Mouse (Mus musculus) MEL (cell line): ENCODE results near the gene Chd9. TPM values are rescaled to one million over a fixed set of nuclear protein-coding genes. Genes with fewer than 3 reads are reported as not detected.

Source experiments
- DNase-seq: peaks from one replicate; pipeline ENCODE4 v3.0.0; 2011; ENCODE audit warnings: low read depth, low spot score
- H3K27ac ChIP-seq: 2 replicates; pipeline ENCODE4 v1.5.1; 2012; ENCODE audit warnings: low read depth, mild to moderate bottlenecking, control low read depth, low read length, moderate library complexity; ENCODE audit not compliant: control insufficient read depth
- H3K27me3 ChIP-seq, 2 experiments: fragments of 150-350 bp in 1 of 2; sonication (generic) in 1 of 2; 2 replicates each; pipeline ENCODE4 v1.6.1; 2012; ENCODE audit warnings: low read length in 2 of 2, mild to moderate bottlenecking in 2 of 2, improper control_type of control experiment in 1 of 2, moderate library complexity in 1 of 2; ENCODE audit not compliant: insufficient read depth in 2 of 2, control insufficient read depth in 1 of 2
- H3K36me3 ChIP-seq, 2 experiments: 2 replicates each; pipeline ENCODE4 v1.6.1; 2012 to 2014; ENCODE audit warnings: low read length in 2 of 2, improper control_type of control experiment in 1 of 2, inconsistent platforms in 1 of 2, mild to moderate bottlenecking in 1 of 2; ENCODE audit not compliant: insufficient read depth in 2 of 2, control insufficient read depth in 1 of 2
- H3K4me1 ChIP-seq, 2 experiments: fragments of 150-350 bp in 1 of 2; sonication (generic) in 1 of 2; 2 replicates each; pipeline ENCODE4 v1.6.1; 2012; ENCODE audit warnings: low read length in 2 of 2, improper control_type of control experiment in 1 of 2, mild to moderate bottlenecking in 1 of 2; ENCODE audit not compliant: insufficient read depth in 2 of 2, control insufficient read depth in 1 of 2
- H3K4me3 ChIP-seq, 2 experiments: fragments of 150-350 bp in 1 of 2; sonication (generic) in 1 of 2; 2 replicates each; pipeline ENCODE4 v1.5.1; 2012; ENCODE audit warnings: low read depth in 2 of 2, low read length in 2 of 2, mild to moderate bottlenecking in 2 of 2, moderate library complexity in 2 of 2, control low read depth in 1 of 2, improper control_type of control experiment in 1 of 2; ENCODE audit not compliant: control insufficient read depth in 1 of 2, insufficient read depth in 1 of 2
- H3K79me2 ChIP-seq: 2 replicates; pipeline ENCODE4 v1.6.1; 2012; ENCODE audit warnings: mild to moderate bottlenecking, low read length, moderate library complexity; ENCODE audit not compliant: control insufficient read depth, poor library complexity, insufficient read depth
- H3K9ac ChIP-seq: 2 replicates; pipeline ENCODE4 v1.6.1; 2012; ENCODE audit warnings: low read depth, mild to moderate bottlenecking, control low read depth, low read length, moderate library complexity; ENCODE audit not compliant: control insufficient read depth, poor library complexity, severe bottlenecking
- H3K9me3 ChIP-seq: fragments of 150-350 bp; sonication (generic); replicated peaks from 2 replicates; pipeline ENCODE4 v1.6.1; 2012; ENCODE audit warnings: mild to moderate bottlenecking, low read length, improper control_type of control experiment, moderate library complexity; ENCODE audit not compliant: insufficient read depth
- BHLHE40 ChIP-seq: IDR thresholded peaks from 2 replicates; pipeline ENCODE4 v1.6.1; 2012; ENCODE audit warnings: low read depth, mild to moderate bottlenecking, inconsistent platforms, low read length, improper control_type of control experiment, borderline replicate concordance
- CHD1 ChIP-seq: IDR thresholded peaks from 2 replicates; pipeline ENCODE4 v1.6.1; 2012; ENCODE audit warnings: low read depth, mild to moderate bottlenecking, inconsistent platforms, low read length, improper control_type of control experiment
- CHD2 ChIP-seq: IDR thresholded peaks from 2 replicates; pipeline ENCODE4 v1.6.1; 2011; ENCODE audit warnings: low read length, improper control_type of control experiment
- E2F4 ChIP-seq: IDR thresholded peaks from 2 replicates; pipeline ENCODE4 v1.6.1; 2011; ENCODE audit warnings: low read depth, low read length, improper control_type of control experiment, borderline replicate concordance
- ELF1 ChIP-seq: IDR thresholded peaks from 2 replicates; pipeline ENCODE4 v1.6.1; 2014; ENCODE audit warnings: low read depth, mild to moderate bottlenecking, inconsistent platforms, low read length, improper control_type of control experiment, moderate library complexity
- EP300 ChIP-seq, 2 experiments: IDR thresholded peaks; 2 replicates each; pipeline ENCODE4 v1.6.1; 2011; ENCODE audit warnings: improper control_type of control experiment in 2 of 2, low read length in 2 of 2, low read depth in 1 of 2, mild to moderate bottlenecking in 1 of 2
- GABPA ChIP-seq: IDR thresholded peaks from 2 replicates; pipeline ENCODE4 v1.6.1; 2012; ENCODE audit warnings: low read depth, mild to moderate bottlenecking, inconsistent platforms, low read length, improper control_type of control experiment, moderate library complexity
- GATA1 ChIP-seq: IDR thresholded peaks from 2 replicates; pipeline ENCODE4 v1.6.1; 2011; ENCODE audit warnings: low read depth, low read length, improper control_type of control experiment
- HCFC1 ChIP-seq: IDR thresholded peaks from 2 replicates; pipeline ENCODE4 v1.6.1; 2012; ENCODE audit warnings: low read depth, mild to moderate bottlenecking, inconsistent platforms, low read length, improper control_type of control experiment, moderate library complexity
- JUND ChIP-seq: IDR thresholded peaks from 2 replicates; pipeline ENCODE4 v1.6.1; 2011; ENCODE audit warnings: low read depth, mild to moderate bottlenecking, improper control_type of control experiment, low read length
- KAT2A ChIP-seq: conservative IDR thresholded peaks from 2 replicates; pipeline ENCODE4 v1.6.1; 2012; ENCODE audit warnings: low read depth, low read length, improper control_type of control experiment, inconsistent platforms
- MAFK ChIP-seq: IDR thresholded peaks from 2 replicates; pipeline ENCODE4 v1.6.1; 2011; ENCODE audit warnings: low read depth, mild to moderate bottlenecking, low read length, improper control_type of control experiment, borderline replicate concordance
- MAX ChIP-seq: IDR thresholded peaks from 2 replicates; pipeline ENCODE4 v1.6.1; 2011; ENCODE audit warnings: low read length, improper control_type of control experiment
- MAZ ChIP-seq: IDR thresholded peaks from 2 replicates; pipeline ENCODE4 v1.6.1; 2012; ENCODE audit warnings: low read depth, mild to moderate bottlenecking, inconsistent platforms, low read length, improper control_type of control experiment
- MEF2A ChIP-seq: IDR thresholded peaks from 2 replicates; pipeline ENCODE4 v1.6.1; 2014; ENCODE audit warnings: low read depth, mild to moderate bottlenecking, inconsistent platforms, low read length, improper control_type of control experiment; ENCODE audit not compliant: poor library complexity, insufficient replicate concordance, severe bottlenecking; ENCODE audit errors: extremely low read depth
- MXI1 ChIP-seq: IDR thresholded peaks from 2 replicates; pipeline ENCODE4 v1.6.1; 2011; ENCODE audit warnings: mild to moderate bottlenecking, low read depth, low read length, improper control_type of control experiment
- MYB ChIP-seq: IDR thresholded peaks from 2 replicates; pipeline ENCODE4 v1.6.1; 2011; ENCODE audit warnings: mild to moderate bottlenecking, low read depth, low read length, improper control_type of control experiment
- MYC ChIP-seq: IDR thresholded peaks from 2 replicates; pipeline ENCODE4 v1.6.1; 2011; ENCODE audit warnings: low read depth, mild to moderate bottlenecking, low read length, improper control_type of control experiment, moderate library complexity
- NELFE ChIP-seq: IDR thresholded peaks from 2 replicates; pipeline ENCODE4 v1.6.1; 2011; ENCODE audit warnings: low read depth, low read length, improper control_type of control experiment
- NRF1 ChIP-seq: IDR thresholded peaks from 2 replicates; pipeline ENCODE4 v1.6.1; 2014; ENCODE audit warnings: low read depth, mild to moderate bottlenecking, inconsistent platforms, low read length, improper control_type of control experiment, moderate library complexity; ENCODE audit not compliant: poor library complexity, insufficient read depth, severe bottlenecking
- POLR2AphosphoS2 ChIP-seq: IDR thresholded peaks from 2 replicates; pipeline ENCODE4 v1.6.1; 2011; ENCODE audit warnings: low read length, improper control_type of control experiment
- POLR2AphosphoS5 ChIP-seq: IDR thresholded peaks from 2 replicates; pipeline ENCODE4 v1.6.1; 2012; ENCODE audit warnings: low read depth, borderline replicate concordance, mild to moderate bottlenecking, inconsistent platforms, low read length, moderate library complexity, mixed read lengths
- RAD21 ChIP-seq: IDR thresholded peaks from 2 replicates; pipeline ENCODE4 v1.6.1; 2011; ENCODE audit warnings: mild to moderate bottlenecking, low read depth, low read length, improper control_type of control experiment
- SIN3A ChIP-seq: IDR thresholded peaks from 2 replicates; pipeline ENCODE4 v1.6.1; 2012; ENCODE audit warnings: low read length, improper control_type of control experiment, inconsistent platforms
- SMC3 ChIP-seq: IDR thresholded peaks from 2 replicates; pipeline ENCODE4 v1.6.1; 2011; ENCODE audit warnings: low read depth, low read length, improper control_type of control experiment
- TAL1 ChIP-seq: IDR thresholded peaks from 2 replicates; pipeline ENCODE4 v1.6.1; 2012; ENCODE audit warnings: mild to moderate bottlenecking, inconsistent platforms, low read length, moderate library complexity, mixed read lengths
- TCF12 ChIP-seq: IDR thresholded peaks from 2 replicates; pipeline ENCODE4 v1.6.1; 2014; ENCODE audit warnings: low read depth, mild to moderate bottlenecking, inconsistent platforms, low read length, improper control_type of control experiment, moderate library complexity
- USF1 ChIP-seq: IDR thresholded peaks from 2 replicates; pipeline ENCODE4 v1.6.1; 2014; ENCODE audit warnings: low read depth, mild to moderate bottlenecking, inconsistent platforms, low read length, improper control_type of control experiment, moderate library complexity
- ZC3H11A ChIP-seq: IDR thresholded peaks from 2 replicates; pipeline ENCODE4 v1.6.1; 2012; ENCODE audit warnings: low read depth, mild to moderate bottlenecking, inconsistent platforms, low read length, improper control_type of control experiment
- ZNF384 ChIP-seq: IDR thresholded peaks from 2 replicates; pipeline ENCODE4 v1.6.1; 2012; ENCODE audit warnings: low read depth, mild to moderate bottlenecking, inconsistent platforms, low read length, improper control_type of control experiment
- polyA plus RNA-seq, 2 experiments: library from polyadenylated mRNA; stranded (reverse) in 1 of 2; unstranded in 1 of 2; fragments of >175 nt in 1 of 2; fragments of >200 nt in 1 of 2; gene quantifications; 2 replicates each; pipeline versions ENCODE4 v1.2.1 to v1.2.4; 2012; ENCODE audit warnings: low replicate concordance in 2 of 2, low read depth in 1 of 2; ENCODE audit not compliant: insufficient read length in 2 of 2, insufficient read depth in 1 of 2, missing spikeins in 1 of 2
- total RNA-seq: library from RNA; depleted of rRNA; stranded (reverse); fragments of 300-350 nt; gene quantifications from 2 replicates; pipeline ENCODE4 v1.2.3, GENCODE M21; 2012

Gene Chd9
- total and polyA plus RNA-seq, 3 experiments = 5.9 to 87.4 (median 40.3) TPM

DNA sequence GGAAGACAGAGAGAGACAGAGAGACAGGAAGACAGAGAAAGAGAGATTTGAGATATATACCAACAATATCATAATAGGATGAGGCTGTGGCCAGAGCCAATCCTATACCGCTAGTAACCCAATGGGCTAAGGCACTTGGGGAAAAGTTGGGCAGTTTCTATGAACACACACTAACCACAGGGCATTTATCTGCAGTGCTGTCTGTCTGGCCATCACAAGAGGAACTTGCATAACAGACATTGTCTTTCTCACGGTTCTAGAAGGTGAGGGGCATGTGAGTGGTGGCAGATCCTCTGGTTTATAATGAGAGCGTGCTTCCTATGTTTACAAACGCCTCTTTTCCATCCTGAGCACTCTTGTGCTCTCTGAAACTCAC lies 7.8 kb upstream of the Chd9 start:
- peaks cover 0 to 10% of the 10 kb centered on the region in 2 experiments; a peak in 2 of 4 replicates for H3K4me1 ChIP-seq
- peak; percentile 23 for DNase-seq
- no peak overlapping the region for H3K4me3 ChIP-seq
- no peaks in the 10 kb centered on the region for H3K79me2 ChIP-seq
- TF ChIP-seq MAX = no peak
- no peak for TF ChIP-seq TCF12
- no peak for TF ChIP-seq EP300 (IDR thresholded peaks at IDR 0.05; ENCODE audit: low read depth in 1 of 2, low read length in 2 of 2)
- no peak for TF ChIP-seq MAZ
- TF ChIP-seq NRF1 = no peak
- TF ChIP-seq CHD1 = no peak
- TF ChIP-seq ZNF384 = no peak
- TF ChIP-seq MEF2A = no peak
- no peak for TF ChIP-seq BHLHE40
- TF ChIP-seq NELFE = no peak
- TF ChIP-seq TAL1 = no peak
- TF ChIP-seq ZC3H11A = no peak
- no peak for TF ChIP-seq MYC
- H3K9ac ChIP-seq = no peak overlapping the region
- peaks cover 0 to 2% of the 10 kb centered on the region in 2 experiments; a peak in 1 of 4 replicates for H3K27me3 ChIP-seq
- peaks cover 0 to 8% of the 10 kb centered on the region in 2 experiments; a peak in 2 of 4 replicates for H3K36me3 ChIP-seq
- H3K9me3 ChIP-seq = no peaks in the 10 kb centered on the region
- H3K27ac ChIP-seq = no peak overlapping the region

DNA sequence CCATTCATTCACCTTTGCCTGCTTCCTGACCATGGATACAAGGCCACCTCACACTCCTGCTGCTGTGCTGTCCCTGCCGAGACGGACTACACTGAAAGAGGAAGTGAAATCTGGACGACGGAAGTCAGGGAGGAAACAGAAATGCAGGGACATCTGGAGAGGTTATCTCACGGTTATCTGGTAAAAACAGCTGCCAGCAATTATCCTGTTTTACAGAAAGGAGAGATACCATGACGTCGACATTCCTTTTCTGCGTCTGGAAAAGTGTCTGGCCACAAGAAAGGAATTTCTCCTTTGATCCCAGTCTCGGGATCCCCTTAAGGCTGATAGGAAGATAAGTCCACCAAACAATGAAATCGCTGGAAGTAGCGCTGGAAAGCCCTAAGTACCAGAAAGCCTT lies 5.7 kb upstream of the Chd9 start:
- Histone ChIP-seq H3K9ac (no peak overlapping the region), H3K9me3 (no peaks in the 10 kb centered on the region), H3K27me3 (peaks cover 0 to 2% of the 10 kb centered on the region in 2 experiments; a peak in 1 of 4 replicates), H3K79me2 (no peaks in the 10 kb centered on the region), H3K36me3 (peaks cover 0 to 8% of the 10 kb centered on the region in 2 experiments; a peak in 2 of 4 replicates), H3K27ac (no peak overlapping the region), H3K4me1 (peaks cover 0 to 10% of the 10 kb centered on the region in 2 experiments; a peak in 2 of 4 replicates), H3K4me3 (no peak overlapping the region)
- DNase-seq = peak; percentile 55
- no peak for TF ChIP-seq MYB
- TF ChIP-seq MAFK = no peak
- TF ChIP-seq BHLHE40 = no peak
- TF ChIP-seq POLR2AphosphoS2 = no peak
- TF ChIP-seq USF1 = no peak
- no peak for TF ChIP-seq NELFE
- TF ChIP-seq TCF12 = peak; percentile 90
- TF ChIP-seq SIN3A = no peak
- TF ChIP-seq ELF1 = no peak
- TF ChIP-seq ZNF384 = no peak
- no peak for TF ChIP-seq MAX
- TF ChIP-seq HCFC1 = no peak
- TF ChIP-seq ZC3H11A = no peak
- no peak for TF ChIP-seq MAZ
- TF ChIP-seq GABPA = no peak
- no peak for TF ChIP-seq NRF1
- TF ChIP-seq MXI1 = no peak
- TF ChIP-seq KAT2A = no peak
- no peak for TF ChIP-seq RAD21
- no peak for TF ChIP-seq CHD1
- no peak for TF ChIP-seq E2F4
- no peak for TF ChIP-seq SMC3
- no peak for TF ChIP-seq CHD2
- no peak for TF ChIP-seq POLR2AphosphoS5
- no peak for TF ChIP-seq JUND
- peak; percentile 90 for TF ChIP-seq GATA1
- peak; percentile 82 to 90 for TF ChIP-seq EP300 (IDR thresholded peaks at IDR 0.05; ENCODE audit: low read depth in 1 of 2, low read length in 2 of 2)
- peak; percentile 85 for TF ChIP-seq TAL1
